Mouse (Mus musculus) midbrain, embryonic 11.5 days (tissue): ENCODE measurements around the gene Ncam1. TPM values are rescaled to one million over a fixed set of nuclear protein-coding genes. Genes with fewer than 3 reads are reported as not detected.

ENCODE experiments used
- ATAC-seq: fragments of 200-750 bp; cut with Nextera tagmentation; 2 replicates; pipeline ENCODE4 v1.8.0; 2017; ENCODE audit warnings: moderate TSS enrichment, moderate library complexity; ENCODE audit not compliant: low FRiP score
- DNase-seq: peaks from one replicate; pipeline ENCODE4 v3.0.0; 2015; ENCODE audit warnings: low spot score; ENCODE audit errors: missing footprints
- H3K27ac ChIP-seq: fragments of 300-500 bp; sonication (generic); 2 replicates; pipeline ENCODE4 v1.5.1; 2014; ENCODE audit warnings: low read depth, low read length
- H3K27me3 ChIP-seq: fragments of 300-500 bp; sonication (generic); 2 replicates; pipeline ENCODE4 v1.6.1; 2014; ENCODE audit warnings: mild to moderate bottlenecking, low read length, moderate library complexity, mixed read lengths; ENCODE audit not compliant: control insufficient read depth, insufficient read depth
- H3K36me3 ChIP-seq: fragments of 300-500 bp; sonication (generic); 2 replicates; pipeline ENCODE4 v1.6.1; 2014; ENCODE audit warnings: mild to moderate bottlenecking, low read length, moderate library complexity, mixed read lengths; ENCODE audit not compliant: control insufficient read depth, insufficient read depth
- H3K4me1 ChIP-seq: fragments of 300-500 bp; sonication (generic); 2 replicates; pipeline ENCODE4 v1.6.1; 2014; ENCODE audit warnings: low read length; ENCODE audit not compliant: control insufficient read depth, insufficient read depth
- H3K4me2 ChIP-seq: fragments of 300-500 bp; sonication (generic); 2 replicates; pipeline ENCODE4 v1.6.1; 2014; ENCODE audit warnings: mild to moderate bottlenecking, moderate library complexity
- H3K4me3 ChIP-seq: fragments of 300-500 bp; sonication (generic); 2 replicates; pipeline ENCODE4 v1.5.1; 2014; ENCODE audit warnings: low read depth, low read length
- H3K9ac ChIP-seq: fragments of 300-500 bp; sonication (generic); 2 replicates; pipeline ENCODE4 v1.6.1; 2014; ENCODE audit warnings: low read length
- H3K9me3 ChIP-seq: fragments of 300-500 bp; sonication (generic); 2 replicates; pipeline ENCODE4 v1.6.1; 2016; ENCODE audit warnings: low read length; ENCODE audit not compliant: control insufficient read depth
- WGBS: fragments of 180-500 bp; shearing (Covaris S2); extraction: QIAGEN DNeasy Blood & Tissue Kit; methylation state at CpG from one replicate; pipeline ENCODE4 v1.1.7; 2014; 5-methylcytosine and 5-hydroxymethylcytosine counted together
- polyA plus RNA-seq: library from polyadenylated mRNA; unstranded; fragments of >200 nt; fragmentation: Nextera tagmentation; extraction: Ambion mirVana; gene quantifications from 2 replicates; pipeline ENCODE4 v1.2.1, GENCODE M21; 2014

Gene Ncam1
- polyA plus RNA-seq, 1 experiment from 2014 or later: 107 TPM

DNA sequence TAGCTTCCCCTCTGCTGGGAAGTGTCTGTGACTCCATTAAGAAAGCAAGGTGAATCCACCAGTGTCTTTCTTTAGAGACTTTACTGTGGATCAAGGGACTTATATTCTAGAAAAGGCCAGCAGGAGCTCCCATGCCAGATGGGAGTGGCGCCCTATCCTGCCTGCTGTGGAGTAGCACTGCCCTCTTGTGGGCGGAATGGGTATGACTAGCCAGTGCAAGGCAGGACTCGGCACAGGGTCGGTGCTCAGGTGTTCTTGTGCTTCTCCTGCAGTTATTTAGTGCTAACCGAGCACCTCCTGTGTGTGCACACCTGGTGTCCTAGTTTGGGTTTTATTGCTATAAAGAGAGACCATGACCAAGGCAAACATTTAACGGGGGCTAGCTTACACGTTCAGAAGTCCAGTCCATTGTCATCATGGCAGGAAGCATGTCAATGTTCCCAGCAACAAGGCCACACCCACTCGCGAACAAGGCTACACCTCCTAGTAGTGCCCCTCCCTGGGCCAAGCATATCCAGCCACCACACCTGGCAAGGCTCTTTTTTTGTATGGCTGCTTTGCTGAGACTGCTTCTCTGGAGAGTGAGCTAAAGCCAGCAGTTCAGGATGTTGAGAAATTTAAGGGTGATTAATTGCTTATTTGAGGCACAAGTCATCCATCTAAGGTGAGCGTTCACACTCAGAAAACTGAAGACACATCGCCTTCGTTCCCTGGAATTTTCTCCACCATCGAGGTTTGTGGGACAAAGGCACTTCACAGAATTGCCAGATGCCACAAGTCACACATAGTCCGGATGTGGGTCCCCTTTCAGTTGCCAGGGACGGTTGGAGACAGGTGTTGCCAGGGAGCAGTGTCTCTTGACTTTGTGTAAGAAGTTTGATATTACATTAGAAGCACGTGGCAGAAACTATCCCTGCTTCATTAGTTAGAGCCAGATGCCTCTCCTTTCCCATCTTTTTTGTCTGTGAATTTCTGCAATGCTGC is 309.5 kb downstream of the Ncam1 start:
- no peaks in the 10 kb centered on the region for H3K36me3 ChIP-seq
- no peak overlapping the region for H3K4me2 ChIP-seq

DNA sequence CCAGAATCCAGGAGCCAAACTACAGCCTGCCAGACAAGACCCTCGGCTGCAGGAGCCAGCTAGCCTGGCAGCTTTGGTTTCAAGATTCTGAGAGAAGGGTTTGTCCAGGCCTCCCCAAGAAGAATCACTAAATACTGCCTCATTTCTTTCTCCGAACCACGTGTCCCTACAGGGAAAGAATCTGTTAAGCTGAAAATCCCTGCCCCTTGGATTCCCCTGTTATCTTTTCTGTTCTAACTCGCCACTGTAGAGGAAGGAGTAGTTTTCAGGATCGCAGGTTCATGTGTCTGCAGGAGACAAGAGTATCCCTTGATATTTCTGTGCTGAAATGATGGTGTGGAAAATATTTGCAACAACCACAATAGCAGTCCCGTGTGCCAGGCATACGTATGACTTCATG is 310.5 kb downstream of the Ncam1 start:
- H3K4me1 ChIP-seq: no peaks in the 10 kb centered on the region; the same call in 1 of the 2 replicates
- H3K36me3 ChIP-seq: no peaks in the 10 kb centered on the region
- no peaks in the 10 kb centered on the region for H3K27me3 ChIP-seq
- no peak overlapping the region for H3K4me2 ChIP-seq
- ATAC-seq (no peak), DNase-seq (peak; percentile 57)
- no peak overlapping the region for H3K4me3 ChIP-seq
- 72% methylated on average over 7 of the region's 7 CpGs for WGBS
- H3K27ac ChIP-seq: no peak overlapping the region
- no peaks in the 10 kb centered on the region for H3K9me3 ChIP-seq
- H3K9ac ChIP-seq: no peak overlapping the region

More for the DNA sequence above, 309.5 kb downstream of the Ncam1 start:
- Histone ChIP-seq H3K9ac (no peak overlapping the region), H3K4me1 (peaks cover 2% of the 10 kb centered on the region; the same call in 1 of the 2 replicates), H3K27me3 (no peaks in the 10 kb centered on the region), H3K27ac (no peak overlapping the region), H3K9me3 (no peaks in the 10 kb centered on the region), H3K4me3 (no peak overlapping the region)
- 37% methylated on average over 16 of the region's 16 CpGs for WGBS
- ATAC-seq: peak; percentile 30; the same call in 1 of the 2 replicates
- peak; percentile 98 for DNase-seq

DNA sequence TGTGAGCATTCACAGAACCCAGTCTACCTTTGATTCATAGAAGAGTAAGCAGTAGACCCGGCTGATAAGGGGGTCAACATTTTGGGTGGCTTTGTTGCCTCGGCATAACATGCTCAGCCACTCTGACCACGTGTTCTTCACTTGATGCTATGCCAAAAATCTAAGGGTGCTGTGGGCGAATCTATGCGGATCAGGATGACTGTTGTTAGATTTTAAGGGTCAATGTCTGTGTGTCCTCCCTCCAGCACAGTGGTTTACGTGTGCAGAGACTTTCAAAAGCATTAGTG is 311.1 kb downstream of the Ncam1 start:
- Histone ChIP-seq H3K9me3 (no peaks in the 10 kb centered on the region), H3K4me3 (no peak overlapping the region), H3K4me1 (no peaks in the 10 kb centered on the region; the same call in 1 of the 2 replicates), H3K36me3 (no peaks in the 10 kb centered on the region), H3K4me2 (no peak overlapping the region), H3K27ac (no peak overlapping the region), H3K27me3 (no peaks in the 10 kb centered on the region), H3K9ac (no peak overlapping the region)
- ATAC-seq: no peak
- WGBS: 80% methylated on average over 6 of the region's 6 CpGs
- DNase-seq: no peak

GRCm38 (mm10) chr9:49486805-49487656 is 311.7 kb downstream of the Ncam1 start:
- WGBS: 68% methylated on average over 9 of the region's 9 CpGs

GRCm38 (mm10) chr9:49485892-49486311 is 312.8 kb downstream of the Ncam1 start, which contains the start of gene Ttc12:
Ttc12 (minus strand) TSS chr9:49486225.
- ATAC-seq (peak; percentile 92), DNase-seq (peak; percentile 98)
- peak within 1 kb of the TSS; percentile 45 for H3K4me3 ChIP-seq
- peak within 1 kb of the TSS; percentile 62 for H3K4me2 ChIP-seq
- H3K9ac ChIP-seq: peak within 1 kb of the TSS; percentile 37; the same call in 1 of the 2 replicates
- 0% methylated on average over 17 of the region's 18 CpGs for WGBS
- H3K36me3 ChIP-seq: no peaks in the 10 kb centered on the region
- H3K27ac ChIP-seq: no peak within 1 kb of the TSS
- no peaks in the 10 kb centered on the region for H3K27me3 ChIP-seq
- no peaks in the 10 kb centered on the region for H3K9me3 ChIP-seq
- no peaks in the 10 kb centered on the region; the same call in 1 of the 2 replicates for H3K4me1 ChIP-seq

More at GRCm38 (mm10) chr9:49486805-49487656, 311.7 kb downstream of the Ncam1 start:
- Histone ChIP-seq H3K36me3 (no peaks in the 10 kb centered on the region), H3K4me1 (no peaks in the 10 kb centered on the region; the same call in 1 of the 2 replicates), H3K27me3 (no peaks in the 10 kb centered on the region), H3K4me2 (no peak overlapping the region), H3K27ac (no peak overlapping the region), H3K9me3 (no peaks in the 10 kb centered on the region), H3K4me3 (no peak overlapping the region), H3K9ac (no peak overlapping the region)
- DNase-seq (peak; percentile 85), ATAC-seq (no peak)

GRCm38 (mm10) chr9:49485250-49485891 is 313.4 kb downstream of the Ncam1 start:
- peak overlapping the region; percentile 45 for H3K4me3 ChIP-seq
- WGBS: 4% methylated on average over 21 of the region's 21 CpGs
- ATAC-seq (peak; percentile 48), DNase-seq (peak; percentile 96)
- H3K9ac ChIP-seq: peak overlapping the region; percentile 37; the same call in 1 of the 2 replicates
- H3K27ac ChIP-seq: no peak overlapping the region
- H3K36me3 ChIP-seq: no peaks in the 10 kb centered on the region
- no peaks in the 10 kb centered on the region; the same call in 1 of the 2 replicates for H3K4me1 ChIP-seq
- no peaks in the 10 kb centered on the region for H3K27me3 ChIP-seq
- peak overlapping the region; percentile 62 for H3K4me2 ChIP-seq
- no peaks in the 10 kb centered on the region for H3K9me3 ChIP-seq

GRCm38 (mm10) chr9:49483316-49483715 is 315.4 kb downstream of the Ncam1 start:
- Histone ChIP-seq H3K4me3 (no peak overlapping the region), H3K4me1 (no peaks in the 10 kb centered on the region), H3K4me2 (peak overlapping the region; percentile 1; the same call in 1 of the 2 replicates), H3K27me3 (no peaks in the 10 kb centered on the region), H3K9me3 (no peaks in the 10 kb centered on the region), H3K9ac (no peak overlapping the region), H3K36me3 (no peaks in the 10 kb centered on the region), H3K27ac (no peak overlapping the region)
- ATAC-seq (no peak), DNase-seq (peak; percentile 79)
- WGBS: 25% methylated on average over 10 of the region's 10 CpGs

- no peak for ATAC-seq
- no peak overlapping the region for H3K9ac ChIP-seq
- H3K4me3 ChIP-seq: no peak overlapping the region
- no peaks in the 10 kb centered on the region for H3K4me1 ChIP-seq
- H3K36me3 ChIP-seq: no peaks in the 10 kb centered on the region
- H3K27ac ChIP-seq: no peak overlapping the region
- 79% methylated on average over 11 of the region's 11 CpGs for WGBS
- H3K4me2 ChIP-seq: no peak overlapping the region
- DNase-seq: no peak
- H3K9me3 ChIP-seq: no peaks in the 10 kb centered on the region
- no peaks in the 10 kb centered on the region for H3K27me3 ChIP-seq
These were observed 326.6 kb downstream of the Ncam1 start for GRCm38 (mm10) chr9:49472126-49472525.
